In the genomic region with DNA sequence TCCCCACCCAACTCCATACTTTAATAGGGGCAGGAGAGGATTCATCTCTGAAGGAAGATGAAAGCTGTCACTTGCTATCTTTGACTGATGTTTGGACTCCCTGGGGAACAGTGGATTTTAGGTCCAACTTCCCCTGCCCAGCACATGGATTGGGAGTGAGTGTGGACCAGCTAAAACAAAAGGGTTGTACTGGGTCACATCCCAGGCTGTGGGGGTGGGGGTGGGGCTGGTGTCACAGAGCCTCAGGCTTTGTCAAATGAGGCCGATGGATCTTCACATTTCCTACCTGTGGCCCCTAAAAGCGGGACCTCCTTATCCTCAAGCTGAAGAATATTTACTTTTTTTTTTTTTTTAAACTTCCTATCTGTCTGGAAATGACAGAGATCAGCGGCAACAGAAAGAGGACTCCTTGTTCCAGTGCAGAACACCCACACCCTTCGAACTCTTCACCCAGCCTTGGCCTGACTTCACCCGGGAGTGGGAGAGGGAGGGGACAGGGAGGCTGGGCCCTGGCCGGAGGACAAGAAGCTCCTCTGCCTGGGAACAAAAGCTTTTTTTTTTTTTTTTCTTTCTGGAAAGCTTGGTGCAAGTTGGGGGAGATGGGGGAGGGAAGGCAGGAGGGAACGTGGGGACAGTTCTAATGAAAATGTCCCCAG, we compare ENCODE assay signal across 8 mouse cellular contexts. TPM values are rescaled to one million over a fixed set of nuclear protein-coding genes. Genes with fewer than 3 reads are reported as not detected.
DNase-seq lines count a peak whose midpoint lies in the region; ATAC-seq and TF ChIP-seq lines count a peak whose summit lies in the region.

No protein-coding gene starts in this region.

- no peaks in the 10 kb centered on the region for H3K36me3 ChIP-seq in liver, postnatal 0 days (replicated peaks; ENCODE audit: insufficient read depth, low read length)
- no peaks in the 10 kb centered on the region for H3K36me3 ChIP-seq in liver, embryonic 11.5 days (ENCODE audit: control insufficient read depth, insufficient read depth, low read length)
- no peaks in the 10 kb centered on the region for H3K36me3 ChIP-seq in neural tube, embryonic 15.5 days

- no peak overlapping the region for H3K4me2 ChIP-seq in liver, postnatal 0 days (ENCODE audit: low read depth, low read length)
- H3K4me2 ChIP-seq in liver, embryonic 11.5 days = no peak overlapping the region
- H3K4me2 ChIP-seq in neural tube, embryonic 15.5 days = no peak overlapping the region

- ATAC-seq in liver, postnatal 0 days = no peak
- ATAC-seq in liver, embryonic 11.5 days (replicated peaks; ENCODE audit: low FRiP score) = no peak
- ATAC-seq in inflammation-experienced regulatory T-cells, adult 6 months = no peak
- no peak; the same call in 1 of the 2 replicates for ATAC-seq in neural tube, embryonic 15.5 days (ENCODE audit: low FRiP score)

- no peak for DNase-seq in liver, postnatal 0 days
- no peak for DNase-seq in liver, embryonic 11.5 days (ENCODE audit: low spot score)
- DNase-seq in adrenal gland, postnatal 36 days = peak; percentile 85 to 90
- DNase-seq in heart, postnatal 36 days = peak; percentile 81 to 88
- DNase-seq in skeletal muscle tissue, adult 2 months (ENCODE audit: low read depth, low spot score) = peak; percentile 94
- no peak for DNase-seq in T-cell, adult 2 months (ENCODE audit: low spot score)

- no peaks in the 10 kb centered on the region for H3K27me3 ChIP-seq in liver, postnatal 0 days (ENCODE audit: insufficient read depth, low read length)
- no peaks in the 10 kb centered on the region for H3K27me3 ChIP-seq in liver, embryonic 11.5 days (replicated peaks; ENCODE audit: control insufficient read depth, insufficient read depth, low read length)
- no peaks in the 10 kb centered on the region for H3K27me3 ChIP-seq in neural tube, embryonic 15.5 days (replicated peaks)

- peaks cover 6% of the 10 kb centered on the region; the same call in 1 of the 2 replicates for H3K9me3 ChIP-seq in liver, postnatal 0 days (ENCODE audit: low read length)
- 0 out of 2 replicates have a peak, but pooled peaks cover 3% of the 10 kb centered on the region for H3K9me3 ChIP-seq in liver, embryonic 11.5 days (ENCODE audit: control insufficient read depth, low read length)
- no peaks in the 10 kb centered on the region for H3K9me3 ChIP-seq in neural tube, embryonic 15.5 days (replicated peaks)

- intact Hi-C loops in heart, postnatal 36 days (cut with DNase I) = no loop called here

- no peak overlapping the region for H3K9ac ChIP-seq in liver, postnatal 0 days (replicated peaks)
- H3K9ac ChIP-seq in liver, embryonic 11.5 days (ENCODE audit: low read depth, low read length) = no peak overlapping the region
- no peak overlapping the region for H3K9ac ChIP-seq in neural tube, embryonic 15.5 days (replicated peaks)

- TF ChIP-seq CTCF in liver, postnatal 0 days (IDR thresholded peaks at IDR 0.05; ENCODE audit: low read depth) = no peak

- H3K27ac ChIP-seq in liver, postnatal 0 days (ENCODE audit: low read depth) = no peak overlapping the region
- no peak overlapping the region for H3K27ac ChIP-seq in liver, embryonic 11.5 days (ENCODE audit: low read depth, low read length)
- no peak overlapping the region; the same call in 1 of the 2 replicates for H3K27ac ChIP-seq in neural tube, embryonic 15.5 days (replicated peaks)

- WGBS in liver, postnatal 0 days (ENCODE audit: insufficient replicate concordance) = 39% methylated on average over 7 of the region's 7 CpGs
- 28% methylated on average over 7 of the region's 7 CpGs for WGBS in liver, embryonic 11.5 days
- WGBS in neural tube, embryonic 15.5 days = 11% methylated on average over 7 of the region's 7 CpGs

- peak; percentile 51 for TF ChIP-seq EP300 in liver, postnatal 0 days (IDR thresholded peaks at IDR 0.05; ENCODE audit: low read depth)

- H3K4me1 ChIP-seq in liver, postnatal 0 days (ENCODE audit: insufficient read depth) = no peaks in the 10 kb centered on the region
- H3K4me1 ChIP-seq in liver, embryonic 11.5 days (replicated peaks; ENCODE audit: control insufficient read depth, insufficient read depth, low read length) = no peaks in the 10 kb centered on the region
- peaks cover 10% of the 10 kb centered on the region for H3K4me1 ChIP-seq in neural tube, embryonic 15.5 days

- no peak overlapping the region for H3K4me3 ChIP-seq in liver, postnatal 0 days (ENCODE audit: low read depth, low read length)
- H3K4me3 ChIP-seq in liver, embryonic 11.5 days (ENCODE audit: low read depth, low read length) = no peak overlapping the region
- H3K4me3 ChIP-seq in neural tube, embryonic 15.5 days (replicated peaks) = no peak overlapping the region

RNA-seq across cellular contexts. Expression of a gene that starts 14.8 kb away (rescaled TPM):
- polyA plus RNA-seq in liver, postnatal 0 days (2015; fragmentation: Nextera tagmentation; extraction: Ambion mirVana) = 4.4 and 4.7 TPM in 2 replicates
- polyA plus RNA-seq in liver, embryonic 11.5 days (2014; fragmentation: Nextera tagmentation; extraction: Ambion mirVana) = 23.8 and 28.1 TPM in 2 replicates
- total RNA-seq in adrenal gland, postnatal 36 days (2021) = 10 to 100 TPM; 24.4 to 24.7 TPM
- 10 to 100 TPM; 46.4 to 48.4 TPM for total RNA-seq in heart, postnatal 36 days (2021)
- polyA plus RNA-seq in inflammation-experienced regulatory T-cells, adult 6 months (2017; shearing (Covaris generic)) = 10 to 100 TPM; 20.2 to 29.2 (median 28.3) TPM
- 37.2 and 40.8 TPM in 2 replicates for polyA plus RNA-seq in neural tube, embryonic 15.5 days (2015; fragmentation: Nextera tagmentation; extraction: Ambion mirVana)

RNA-seq across cellular contexts. Expression of a gene that starts 47.4 kb away (rescaled TPM):
- polyA plus RNA-seq in liver, postnatal 0 days (2015; fragmentation: Nextera tagmentation; extraction: Ambion mirVana) = 5.0 and 5.3 TPM in 2 replicates
- 9.7 and 9.8 TPM in 2 replicates for polyA plus RNA-seq in liver, embryonic 11.5 days (2014; fragmentation: Nextera tagmentation; extraction: Ambion mirVana)
- 10 to 100 TPM; 47.3 to 64.5 TPM for total RNA-seq in adrenal gland, postnatal 36 days (2021)
- total RNA-seq in heart, postnatal 36 days (2021) = 10 to 100 TPM; 36.1 to 37.0 TPM
- 10 to 100 TPM in 1 of 3 experiments, 1 to 10 TPM in 2; 8.0 to 14.6 (median 9.4) TPM for polyA plus RNA-seq in inflammation-experienced regulatory T-cells, adult 6 months (2017; shearing (Covaris generic))
- polyA plus RNA-seq in neural tube, embryonic 15.5 days (2015; fragmentation: Nextera tagmentation; extraction: Ambion mirVana) = 53.3 and 69.9 TPM in 2 replicates

RNA-seq across cellular contexts. Expression of a gene that starts 58.2 kb away (rescaled TPM):
- not detected in 2 replicates for polyA plus RNA-seq in liver, postnatal 0 days (2015; fragmentation: Nextera tagmentation; extraction: Ambion mirVana)
- polyA plus RNA-seq in liver, embryonic 11.5 days (2014; fragmentation: Nextera tagmentation; extraction: Ambion mirVana) = 0.05 and 0.08 TPM in 2 replicates
- total RNA-seq in adrenal gland, postnatal 36 days (2021) = under 1 TPM; 0.49 to 0.60 TPM
- total RNA-seq in heart, postnatal 36 days (2021) = not detected
- polyA plus RNA-seq in inflammation-experienced regulatory T-cells, adult 6 months (2017; shearing (Covaris generic)) = under 1 TPM in 2 of 3 experiments, not detected in 1; 0.16 to 0.79 TPM
- 18.2 and 19.4 TPM in 2 replicates for polyA plus RNA-seq in neural tube, embryonic 15.5 days (2015; fragmentation: Nextera tagmentation; extraction: Ambion mirVana)

Comparison
In these comparisons a context has a peak if more than half of its experiments do, and no peak if none do; other contexts are left out.
1. DNase-seq: peak in adrenal gland, postnatal 36 days (2 of 2), heart, postnatal 36 days (2 of 2) and skeletal muscle tissue, adult 2 months (single experiment); none in liver, postnatal 0 days (single experiment), liver, embryonic 11.5 days (single experiment) and T-cell, adult 2 months (single experiment).
2. RNA of a gene that starts 58.2 kb away (polyA plus RNA-seq): 18.2 to 19.4 TPM in neural tube, embryonic 15.5 days; 0.16 to 0.79 TPM in inflammation-experienced regulatory T-cells, adult 6 months, 0.05 to 0.08 TPM in liver, embryonic 11.5 days and not detected in liver, postnatal 0 days; every median in the first group is over 10 times any median in the second.